Mouse (Mus musculus) kidney, postnatal 14 days (tissue): Measurements from ENCODE around the gene Hoxc5.

ENCODE experiments used
- DNase-seq: peaks from one replicate; pipeline ENCODE4 v3.0.0; 2022; ENCODE audit warnings: mixed read lengths

The Hoxc5 gene

DNA sequence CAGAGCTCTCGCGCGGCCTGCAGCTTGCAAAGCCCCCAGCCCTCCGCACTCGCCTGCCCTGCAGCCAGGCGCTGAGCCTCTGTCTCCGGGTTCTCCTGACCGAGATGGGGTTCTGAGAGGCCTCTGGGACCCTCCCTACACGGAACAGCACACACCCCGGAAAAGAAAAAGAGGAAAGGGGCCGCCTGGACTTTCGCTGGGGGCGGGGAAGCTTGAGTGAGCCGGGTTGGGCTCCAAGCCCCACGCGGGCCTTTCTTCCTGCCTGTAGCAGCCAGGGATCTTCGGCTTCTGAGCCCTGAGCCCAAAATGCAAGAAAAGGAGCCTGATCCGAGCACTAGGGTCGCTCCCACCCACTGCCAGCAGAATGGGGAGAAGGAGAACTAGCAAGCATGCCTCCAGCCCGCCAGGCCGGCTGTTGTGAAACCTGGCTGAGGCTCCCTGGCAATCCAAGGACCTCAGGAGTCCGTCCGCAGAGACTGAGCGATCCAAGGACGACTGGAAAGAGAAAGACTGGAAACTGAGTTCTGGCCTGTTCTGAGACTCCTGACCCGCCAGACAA lies 44.8 kb downstream of the Hoxc5 start:
- DNase-seq: no peak

DNA sequence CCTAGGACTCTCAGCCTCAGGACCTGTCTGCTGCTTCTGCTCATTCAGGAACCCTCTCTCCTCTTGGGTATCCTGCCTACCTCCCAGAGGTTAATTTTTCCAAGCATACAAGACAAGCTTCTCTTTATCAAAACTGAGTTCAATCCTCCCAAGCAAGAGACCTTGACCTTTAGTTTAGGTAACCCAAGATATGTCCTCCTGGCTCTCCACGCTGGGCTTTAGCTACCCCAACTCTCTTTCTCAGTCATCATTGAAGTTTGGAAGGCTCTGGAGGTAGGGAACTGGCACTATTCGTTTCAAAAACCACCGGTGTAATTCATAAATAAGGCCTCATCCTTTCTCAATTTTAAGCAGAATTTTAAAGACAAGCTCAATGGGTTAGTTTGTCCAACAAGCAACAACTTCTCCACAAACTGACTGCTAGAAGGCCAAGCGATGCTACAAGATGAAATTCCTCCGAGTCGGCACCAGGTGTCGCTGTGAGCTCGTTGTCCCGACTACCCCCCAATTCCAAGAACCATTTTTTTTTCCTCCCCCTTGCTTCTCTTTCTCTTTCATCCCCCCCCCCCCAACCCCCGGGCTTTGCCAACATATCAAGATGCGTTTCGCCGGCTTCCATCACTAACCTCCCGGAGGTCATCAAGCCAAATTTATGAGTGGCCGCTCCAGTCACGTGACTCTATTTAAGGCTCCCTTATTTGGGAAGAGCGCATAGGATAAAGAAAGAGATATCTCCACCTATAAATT lies 46.2 kb downstream of the Hoxc5 start:
- peak; percentile 74 for DNase-seq

DNA sequence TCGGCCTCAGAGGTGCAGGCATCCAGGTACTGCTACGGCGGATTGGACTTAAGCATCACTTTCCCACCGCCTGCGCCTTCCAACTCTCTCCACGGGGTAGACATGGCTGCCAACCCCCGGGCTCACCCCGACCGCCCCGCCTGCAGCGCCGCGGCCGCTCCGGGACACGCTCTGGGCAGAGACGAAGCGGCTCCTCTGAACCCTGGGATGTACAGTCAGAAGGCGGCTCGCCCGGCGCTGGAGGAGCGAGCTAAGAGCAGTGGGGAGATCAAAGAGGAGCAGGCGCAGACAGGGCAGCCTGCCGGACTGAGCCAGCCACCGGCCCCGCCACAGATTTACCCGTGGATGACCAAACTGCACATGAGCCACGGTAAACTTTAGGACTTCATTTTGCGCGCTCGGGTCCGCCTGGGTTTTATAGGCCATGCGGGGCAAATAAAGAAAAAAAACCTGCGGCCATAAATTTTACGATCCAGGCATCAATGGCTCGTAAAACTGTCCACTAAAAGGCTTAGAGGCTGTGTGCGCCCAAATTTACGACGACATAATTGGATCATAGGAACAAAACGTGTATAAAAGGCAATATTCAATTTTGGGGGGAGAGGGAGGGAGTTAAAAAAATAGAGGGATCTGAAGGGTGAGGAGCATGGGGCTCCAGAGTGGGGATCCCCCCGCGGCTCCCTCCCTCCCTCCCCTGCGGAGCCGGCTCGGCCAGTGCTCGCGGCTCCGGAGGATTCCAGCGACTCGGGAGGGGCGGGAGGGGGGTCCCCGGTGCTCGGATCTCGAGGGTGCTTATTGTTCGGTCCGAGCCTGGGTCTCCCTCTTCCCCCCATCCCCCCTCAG lies 47.1 kb downstream of the Hoxc5 start:
- peak; percentile 75 for DNase-seq

DNA sequence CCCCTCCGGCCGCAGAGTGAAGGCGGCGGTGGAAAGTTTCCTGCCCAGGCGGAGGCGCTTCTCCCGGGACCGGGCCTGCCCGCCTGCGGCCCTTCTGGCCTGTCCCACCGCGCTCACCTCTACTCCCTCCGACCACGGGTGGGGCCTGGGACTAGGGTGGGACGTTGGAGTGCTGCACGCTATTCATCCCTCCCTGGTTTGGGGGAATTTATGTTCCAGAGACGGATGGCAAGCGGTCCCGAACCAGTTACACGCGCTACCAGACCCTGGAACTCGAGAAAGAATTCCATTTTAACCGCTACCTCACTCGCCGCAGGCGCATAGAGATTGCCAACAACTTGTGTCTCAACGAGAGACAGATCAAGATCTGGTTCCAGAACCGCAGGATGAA lies 47.8 kb downstream of the Hoxc5 start:
- no peak for DNase-seq

DNA sequence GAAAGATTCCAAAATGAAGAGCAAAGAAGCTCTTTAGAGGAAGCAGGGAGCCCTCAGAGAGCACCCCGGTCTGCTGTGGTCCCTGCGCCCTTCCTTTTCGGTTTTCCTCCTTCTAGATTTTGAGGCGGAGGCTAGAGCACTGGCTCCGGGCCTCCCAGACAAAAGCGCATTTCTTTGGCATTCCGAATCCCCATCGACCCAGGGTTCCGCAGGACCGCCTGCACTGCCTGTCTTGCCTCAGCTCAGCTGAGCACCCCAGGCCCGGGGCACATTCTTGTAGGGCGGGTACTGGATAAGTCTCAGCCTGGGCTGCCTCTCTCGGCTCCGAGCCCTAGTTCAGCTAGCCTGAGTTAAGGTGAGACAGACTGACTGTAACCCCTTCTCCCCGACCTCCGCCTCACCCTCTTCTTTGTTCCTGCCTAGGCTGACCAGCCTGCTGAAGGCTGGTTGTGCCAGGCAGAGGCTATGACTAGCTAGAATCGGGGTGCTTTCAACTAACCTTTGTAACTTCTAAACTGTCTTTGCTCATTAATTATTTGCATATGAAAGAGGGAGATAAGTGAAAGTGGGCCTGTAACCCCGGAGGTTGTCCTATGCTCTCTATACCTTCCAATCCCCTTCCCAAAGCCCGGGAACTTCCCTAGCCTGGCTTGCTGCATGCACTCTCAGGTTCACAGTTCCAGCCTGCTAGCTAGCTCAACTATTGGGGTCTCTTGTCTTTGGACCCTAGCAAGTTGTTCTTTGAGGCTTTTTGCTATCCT lies 48.3 kb downstream of the Hoxc5 start:
- DNase-seq: no peak

DNA sequence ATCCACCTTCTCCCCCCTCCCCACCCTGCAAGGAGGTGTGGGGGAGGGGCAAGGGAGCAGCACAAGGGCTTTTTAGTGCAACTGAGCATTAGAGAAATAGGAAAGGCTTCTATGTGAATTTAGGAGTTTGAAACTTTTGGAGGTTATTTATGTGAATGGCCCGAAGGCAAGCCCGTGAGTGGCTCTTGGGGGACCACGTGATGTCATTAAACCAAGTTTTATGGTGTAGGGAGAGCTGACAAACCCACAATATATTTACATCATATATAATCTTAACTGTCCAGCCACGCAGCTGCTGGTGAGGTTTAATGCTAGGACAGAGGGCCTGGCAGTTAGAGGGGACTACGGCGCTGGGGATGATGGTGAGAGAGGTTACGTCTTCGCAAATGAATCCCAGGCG lies 51.4 kb downstream of the Hoxc5 start, which contains the start of gene Hoxc4:
Hoxc4 (plus strand) TSS at position 299 of the 400 bp plus-strand sequence.
- DNase-seq: no peak

DNA sequence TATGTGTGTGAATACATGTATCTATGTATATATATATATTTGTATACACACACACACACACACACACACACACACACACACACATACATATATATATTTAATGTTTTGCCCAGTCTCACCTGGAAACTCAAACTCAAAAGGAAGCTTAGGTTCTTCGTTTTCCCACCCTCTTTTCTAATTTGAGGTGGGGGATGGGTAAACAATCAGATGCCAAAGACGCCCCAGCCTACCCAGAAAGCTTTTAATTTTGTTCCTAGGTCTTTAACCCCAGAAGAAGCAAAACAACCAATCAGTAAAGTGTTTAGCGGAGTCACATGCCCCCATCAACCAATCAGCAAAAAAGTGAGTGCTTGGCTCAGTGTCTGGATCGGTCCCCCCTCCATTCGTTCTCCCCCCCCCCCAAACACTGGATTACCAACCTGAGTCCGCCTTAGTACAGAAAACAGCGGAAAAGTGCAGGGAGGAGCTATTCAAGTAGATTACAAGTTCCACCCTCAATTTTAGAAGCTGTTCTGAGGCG lies 53.7 kb downstream of the Hoxc5 start:
- no peak for DNase-seq

DNA sequence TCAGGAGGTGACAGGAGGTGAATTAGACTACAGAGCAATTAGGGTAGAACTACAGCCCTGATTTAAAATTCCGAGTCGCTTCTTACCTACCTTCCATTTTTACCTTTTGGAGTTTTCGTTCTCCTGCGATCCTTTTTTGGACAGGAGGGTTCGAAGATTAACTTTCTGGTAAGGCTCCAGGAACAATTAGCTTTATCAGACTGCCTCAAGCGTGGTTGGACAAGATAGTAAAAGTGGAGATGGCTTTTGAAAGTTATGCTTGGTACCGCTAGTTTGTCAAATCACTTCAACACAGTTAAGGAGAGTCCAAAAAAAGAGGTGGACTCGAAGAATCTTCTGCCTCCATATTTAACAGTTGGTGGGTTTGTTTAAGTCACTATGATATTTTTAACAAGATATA lies 54.3 kb downstream of the Hoxc5 start:
- no peak for DNase-seq

DNA sequence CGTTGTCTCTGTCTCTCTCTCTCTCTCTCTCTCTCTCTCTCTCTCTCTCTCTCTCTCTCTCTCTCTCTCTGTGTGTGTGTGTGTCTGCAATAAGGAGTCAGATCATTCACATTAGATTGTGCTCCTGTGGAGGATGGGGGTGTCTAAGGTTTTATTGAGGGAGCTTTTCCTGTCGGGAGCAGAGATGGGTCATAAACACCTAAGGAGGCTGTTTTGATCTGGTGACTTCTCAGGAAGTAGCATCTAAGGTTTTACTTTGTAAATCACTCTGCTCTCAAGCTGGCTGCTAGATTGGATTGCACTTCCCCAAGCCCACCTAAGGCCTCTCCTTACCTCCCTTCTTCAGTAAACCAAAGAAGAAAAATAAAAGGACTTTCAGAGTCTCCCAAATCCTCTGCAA lies 56.9 kb downstream of the Hoxc5 start:
- DNase-seq: no peak

DNA sequence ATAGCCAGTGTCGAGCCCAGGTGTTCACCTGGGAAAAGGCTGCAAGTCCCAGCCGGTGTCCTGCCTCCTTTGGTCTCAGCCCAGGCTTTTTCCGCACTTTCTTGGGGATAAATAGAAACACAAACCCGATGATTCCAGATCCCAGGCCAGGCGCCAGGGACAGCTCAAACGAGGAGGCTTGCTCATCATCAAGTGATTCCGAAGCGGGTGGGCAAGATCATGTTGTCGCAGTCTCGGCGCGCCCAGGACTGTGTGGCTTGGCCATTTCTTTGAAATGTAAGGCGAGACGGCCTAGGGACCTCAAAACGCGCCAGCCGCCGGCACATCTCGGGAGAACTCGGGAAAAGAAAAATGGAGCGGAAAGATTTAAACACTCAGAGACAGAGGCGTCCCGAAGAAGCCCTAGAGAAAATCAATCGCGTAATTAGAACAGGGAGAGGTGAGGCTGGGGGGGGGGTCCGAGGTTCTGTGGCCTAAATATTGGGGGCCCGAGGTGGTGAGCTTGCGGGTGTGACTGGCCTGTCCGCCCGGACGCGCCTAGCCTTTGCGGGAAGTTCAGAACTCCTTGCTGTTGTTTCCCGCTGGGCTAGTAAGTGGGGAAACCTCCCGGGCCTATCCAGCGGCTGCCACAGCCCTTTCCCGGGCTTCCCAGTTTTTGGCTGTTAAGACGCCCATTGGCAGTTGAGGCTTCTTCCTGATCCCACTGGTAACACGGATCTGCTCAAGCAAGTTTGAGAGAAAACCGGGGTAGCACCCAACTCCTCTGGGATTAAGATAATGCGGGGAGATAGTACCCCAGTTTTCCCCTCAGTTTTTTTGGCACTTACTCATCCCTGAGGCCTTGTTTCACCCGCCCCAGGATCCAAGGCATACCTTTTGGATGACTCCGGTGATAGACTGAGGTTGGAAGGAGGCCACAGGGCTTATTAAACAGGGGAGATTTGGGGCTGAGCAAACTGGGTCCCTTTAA lies 60.3 kb downstream of the Hoxc5 start:
- DNase-seq: no peak

DNA sequence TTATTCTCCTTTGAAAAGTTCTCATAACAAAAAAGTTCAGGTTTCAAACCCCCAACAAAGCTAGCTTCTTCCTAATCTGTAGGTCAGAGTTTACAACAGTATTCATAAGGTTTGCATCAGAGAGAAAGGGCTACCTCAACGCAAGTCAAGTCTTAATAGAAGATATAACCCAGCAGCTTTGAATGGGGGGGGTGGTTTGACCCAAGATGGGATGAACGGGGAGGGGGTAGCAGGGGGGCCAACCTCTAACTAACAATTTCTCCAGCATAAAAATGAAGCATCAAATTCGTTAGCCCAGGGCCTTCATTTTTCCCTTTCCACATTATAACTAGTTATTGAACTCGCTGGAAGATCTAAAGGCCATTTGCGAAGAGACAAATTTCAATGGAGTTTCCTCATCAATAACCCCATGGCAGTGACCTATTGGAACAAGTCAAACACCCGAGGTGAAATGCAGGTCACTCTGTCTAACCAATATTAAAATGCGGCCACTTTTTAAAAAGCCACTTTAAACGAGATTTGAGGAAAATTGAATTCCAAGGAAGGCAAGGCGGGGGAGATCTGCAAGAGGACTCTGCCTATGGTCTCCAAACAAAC lies 61.8 kb downstream of the Hoxc5 start:
- no peak for DNase-seq

DNA sequence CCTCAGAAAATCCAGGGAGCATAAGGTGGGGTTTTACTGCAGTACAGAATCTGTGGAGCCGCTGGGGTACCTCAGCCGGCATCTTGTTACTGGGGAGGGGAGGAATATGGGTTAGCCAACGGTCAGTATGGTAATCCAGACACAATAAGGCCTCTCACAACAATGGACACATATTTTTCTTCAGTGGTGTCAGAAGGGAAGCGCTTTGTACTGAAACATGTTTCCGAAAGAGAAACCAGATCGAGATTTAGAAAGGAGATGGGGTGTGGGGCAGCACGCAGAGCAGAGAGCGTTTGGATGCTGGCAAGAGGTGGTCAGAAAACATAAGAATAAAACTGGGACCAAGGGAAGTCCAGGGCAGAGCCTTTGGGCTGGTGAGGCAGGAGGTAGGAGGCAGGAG lies 62.9 kb downstream of the Hoxc5 start:
- DNase-seq: no peak

DNA sequence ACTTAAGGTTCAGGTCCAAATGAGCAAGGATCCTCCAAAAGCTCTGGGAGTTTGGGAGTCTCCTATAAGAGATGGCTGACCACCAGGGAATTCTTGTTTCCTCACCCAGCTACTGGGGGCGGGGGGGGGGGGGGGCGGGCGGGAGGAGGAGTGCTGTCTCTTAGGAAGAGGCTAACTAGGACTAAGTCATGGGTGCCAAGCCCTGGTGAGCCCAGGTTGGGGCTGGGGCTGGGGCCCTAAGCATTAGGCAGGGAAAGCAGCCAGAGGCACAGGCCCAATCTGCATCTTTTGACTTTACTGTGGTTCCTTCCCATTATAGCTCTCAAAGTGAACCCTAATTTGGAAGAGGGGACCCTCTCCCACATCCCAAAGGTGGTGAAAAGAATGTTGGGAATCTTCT lies 64.9 kb downstream of the Hoxc5 start:
- DNase-seq: no peak

DNA sequence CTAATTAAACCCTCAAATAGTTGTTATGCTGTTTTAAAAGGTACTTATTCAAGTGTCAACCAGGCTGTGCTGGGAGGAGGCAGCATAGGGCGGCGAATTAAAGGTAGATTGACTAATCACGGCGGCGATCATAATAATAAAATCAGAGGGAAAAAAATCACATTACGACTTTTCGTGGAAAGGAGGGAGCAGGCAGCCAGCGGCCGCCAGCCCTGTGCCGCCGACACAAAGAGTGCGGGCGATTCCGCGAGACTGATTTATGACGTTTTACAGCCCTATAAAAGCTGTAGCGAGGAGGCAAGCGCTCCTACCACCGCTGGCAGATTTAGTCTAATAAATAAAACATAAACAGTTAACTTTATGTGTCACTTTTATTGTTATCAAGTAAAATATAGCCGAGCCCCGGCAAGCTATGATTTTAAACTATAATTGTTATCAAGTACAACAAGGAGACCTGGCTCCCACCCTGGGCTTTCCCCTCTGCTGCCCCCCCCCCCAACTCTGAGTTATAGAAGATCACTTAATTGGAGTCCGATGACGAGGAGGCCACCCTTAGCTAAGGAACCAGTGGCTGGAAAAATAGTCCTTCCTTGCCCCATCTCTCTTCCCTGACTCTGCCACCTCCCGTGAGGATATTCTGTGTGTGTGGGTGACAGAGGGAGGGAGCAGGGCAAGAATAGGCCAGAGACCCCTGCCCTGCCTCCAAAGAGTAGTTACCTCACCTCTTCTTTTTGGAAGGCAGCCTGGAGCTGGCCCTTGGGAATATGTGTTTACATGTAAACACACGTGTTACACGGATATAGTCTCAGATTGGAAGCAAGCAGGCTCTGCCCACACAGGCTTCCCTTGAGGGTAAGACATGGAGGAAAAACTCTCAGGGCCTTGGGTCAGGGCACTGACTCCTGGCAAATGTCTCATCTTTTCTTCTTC lies 65.7 kb downstream of the Hoxc5 start:
- DNase-seq: no peak

DNA sequence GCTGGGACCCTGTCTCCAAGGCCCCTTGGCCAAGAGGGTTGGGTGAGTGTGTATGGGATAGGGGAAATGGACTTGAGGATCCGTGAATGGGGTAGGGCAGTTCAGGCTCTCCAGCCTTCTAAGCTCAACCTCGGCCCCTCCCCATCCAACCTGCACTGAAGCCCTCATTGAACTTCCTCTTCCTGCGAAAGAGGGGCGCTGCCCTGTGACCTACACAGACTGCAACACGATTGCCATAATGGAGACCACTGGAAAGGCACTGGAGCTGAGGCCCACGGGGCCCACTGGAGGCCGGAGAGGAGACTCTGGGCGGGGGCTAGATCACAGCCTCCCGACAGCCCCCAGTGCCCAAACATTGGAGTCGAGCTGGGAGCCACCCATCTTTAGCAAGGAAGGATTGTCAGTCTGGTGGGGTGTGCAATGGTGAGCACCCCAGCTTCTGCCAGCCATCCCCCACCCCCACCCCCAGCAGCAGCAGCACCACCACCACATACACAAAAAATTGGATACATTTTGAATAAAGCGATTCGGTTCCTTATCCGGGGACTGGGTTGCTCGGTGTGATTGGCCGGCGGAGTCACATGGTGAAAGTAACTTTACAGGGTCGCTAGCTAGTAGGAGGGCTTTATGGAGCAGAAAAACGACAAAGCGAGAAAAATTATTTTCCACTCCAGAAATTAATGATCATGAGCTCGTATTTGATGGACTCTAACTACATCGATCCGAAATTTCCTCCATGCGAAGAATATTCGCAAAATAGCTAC lies 67.0 kb downstream of the Hoxc5 start:
- DNase-seq: no peak

DNA sequence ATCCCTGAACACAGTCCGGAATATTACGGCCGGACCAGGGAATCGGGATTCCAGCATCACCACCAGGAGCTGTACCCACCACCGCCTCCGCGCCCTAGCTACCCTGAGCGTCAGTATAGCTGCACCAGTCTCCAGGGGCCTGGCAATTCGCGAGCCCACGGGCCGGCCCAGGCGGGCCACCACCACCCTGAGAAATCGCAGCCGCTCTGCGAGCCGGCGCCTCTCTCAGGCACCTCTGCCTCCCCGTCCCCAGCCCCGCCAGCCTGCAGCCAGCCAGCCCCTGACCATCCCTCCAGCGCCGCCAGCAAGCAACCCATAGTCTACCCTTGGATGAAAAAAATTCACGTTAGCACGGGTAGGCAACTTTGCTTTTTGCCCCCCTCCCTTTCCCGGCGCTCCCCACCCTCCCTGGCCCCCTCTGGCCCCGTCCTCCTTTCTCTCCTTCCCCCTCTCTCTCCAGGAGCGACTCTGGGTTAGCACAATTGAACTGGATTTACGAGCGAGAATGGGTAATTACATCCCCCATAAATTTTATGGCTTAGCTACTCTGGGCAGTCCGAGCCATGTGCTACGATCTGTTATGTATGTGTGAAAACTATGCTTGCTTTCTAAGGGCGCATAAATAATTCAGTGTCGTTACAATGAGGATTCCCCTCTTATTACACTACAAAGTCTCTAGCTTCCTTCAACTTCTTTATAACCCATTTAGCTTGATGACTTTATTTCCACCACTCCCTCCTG lies 67.7 kb downstream of the Hoxc5 start:
- no peak for DNase-seq

DNA sequence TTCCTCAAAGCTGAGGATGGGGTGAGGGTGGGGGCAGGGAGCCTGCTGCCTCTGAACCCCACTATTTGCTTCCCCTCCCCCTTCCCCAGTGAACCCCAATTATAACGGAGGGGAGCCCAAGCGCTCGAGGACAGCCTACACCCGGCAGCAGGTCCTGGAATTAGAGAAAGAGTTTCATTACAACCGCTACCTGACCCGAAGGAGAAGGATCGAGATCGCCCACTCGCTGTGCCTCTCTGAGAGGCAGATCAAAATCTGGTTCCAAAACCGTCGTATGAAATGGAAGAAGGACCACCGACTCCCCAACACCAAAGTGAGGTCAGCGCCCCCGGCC lies 68.3 kb downstream of the Hoxc5 start:
- no peak for DNase-seq

DNA sequence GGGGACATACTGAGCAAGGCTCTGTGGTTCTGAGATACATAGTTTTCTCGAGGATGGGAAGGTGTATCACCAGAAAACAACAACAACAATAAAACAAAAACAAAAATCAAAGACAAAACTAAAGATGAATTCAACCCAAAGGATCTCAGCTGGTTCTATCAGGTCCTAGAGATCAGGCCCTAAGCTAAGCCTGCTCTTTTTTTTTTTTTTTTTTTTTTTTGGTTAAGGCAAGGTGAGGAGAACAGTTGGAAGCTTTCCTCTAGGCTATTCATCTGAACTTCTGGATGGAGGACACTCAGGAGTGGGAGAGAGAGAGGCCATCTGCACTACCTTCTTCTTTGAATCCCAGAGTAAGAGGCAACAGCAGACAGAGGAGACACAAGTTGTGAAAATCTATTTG lies 70.3 kb downstream of the Hoxc5 start:
- DNase-seq: no peak
